Mouse (Mus musculus): ENCODE results near the gene Grk6.
A peak's percentile ranks its signal among the peaks of the same experiment; 100 is the strongest.

- 0 out of 2 replicates have a peak, but pooled peaks have one; percentile 9 for TF ChIP-seq CTCF (IDR thresholded peaks at IDR 0.05; ENCODE audit: borderline replicate concordance, control insufficient read depth, extremely low read depth, insufficient read depth, low read length, poor library complexity)
- no peak for TF ChIP-seq POLR2A (IDR thresholded peaks at IDR 0.05; ENCODE audit: control insufficient read depth, extremely low read depth, insufficient read depth, low read length, poor library complexity)
Observed at GRCm38 (mm10) chr13:55473076-55473831, 28.4 kb downstream of the Grk6 start.
